Mouse (Mus musculus): Measurements from ENCODE around the gene Casq2. TPM values are rescaled to one million over a fixed set of nuclear protein-coding genes. Genes with fewer than 3 reads are reported as not detected.

Casq2 gene
- polyA plus RNA-seq, 1 experiment from 2014 or later, result 45.9 TPM

DNA sequence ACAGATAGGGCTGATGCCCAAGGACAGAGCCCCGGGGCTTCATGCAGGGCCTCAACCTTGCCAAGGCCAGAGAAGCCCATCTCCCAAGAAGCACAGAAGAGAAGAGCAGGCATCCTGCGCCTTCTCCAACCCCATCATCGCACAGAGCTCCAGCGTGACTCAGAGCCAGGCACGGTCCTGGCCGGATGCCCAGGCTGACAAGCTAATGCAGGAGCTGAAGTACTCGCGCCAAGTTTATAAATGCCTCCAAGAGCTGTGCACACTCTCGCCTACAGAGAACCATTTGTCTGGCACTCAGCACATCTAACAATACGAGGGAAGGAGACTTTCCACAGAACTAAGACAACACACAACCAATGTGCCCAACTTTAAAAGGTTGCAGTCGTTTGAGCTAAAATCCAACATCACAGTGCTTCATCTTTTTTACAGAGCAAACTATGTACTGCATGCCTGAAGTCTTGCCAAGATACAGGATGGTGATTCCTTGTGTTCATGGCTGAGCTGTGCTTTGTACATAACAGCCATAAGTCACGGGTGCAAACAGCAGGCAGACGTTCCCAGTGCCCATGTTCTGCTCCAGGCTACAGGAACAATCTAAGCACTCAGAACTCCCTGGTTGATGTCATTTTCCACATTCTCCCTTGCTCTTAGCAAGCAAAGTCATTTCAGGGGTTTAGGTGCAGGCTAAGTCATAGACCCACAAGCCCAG is 83.1 kb downstream of the Casq2 start:
- Histone ChIP-seq H3K9me3 (replicated peaks; ENCODE audit: control insufficient read depth, low read length) (no peaks in the 10 kb centered on the region), H3K27ac (ENCODE audit: low read length) (peak overlapping the region; percentile 94), H3K4me1 (ENCODE audit: control insufficient read depth, insufficient read depth, low read length) (peaks cover 37% of the 10 kb centered on the region), H3K36me3 (ENCODE audit: control insufficient read depth, insufficient read depth, low read length) (peaks cover 3% of the 10 kb centered on the region), H3K9ac (ENCODE audit: low read length) (0 out of 2 replicates have a peak overlapping the region, but pooled peaks have one; percentile 8), H3K27me3 (ENCODE audit: control insufficient read depth, insufficient read depth, low read length) (no peaks in the 10 kb centered on the region), H3K4me2 (ENCODE audit: low read depth, low read length) (peak overlapping the region; percentile 23), H3K4me3 (replicated peaks; ENCODE audit: low read length) (no peak overlapping the region)
- WGBS, result 16% methylated on average over 13 of the region's 13 CpGs
- ATAC-seq (ENCODE audit: insufficient read depth, low FRiP score), result peak; percentile 94

GRCm38 (mm10) chr3:102174118-102174865 is 88.1 kb downstream of the Casq2 start:
- peak overlapping the region; percentile 53 for H3K27ac ChIP-seq (ENCODE audit: low read length)
- H3K9ac ChIP-seq (ENCODE audit: low read length), result no peak overlapping the region
- H3K4me1 ChIP-seq (ENCODE audit: control insufficient read depth, insufficient read depth, low read length), result peaks cover 35% of the 10 kb centered on the region
- 62% methylated on average over 8 of the region's 8 CpGs for WGBS
- no peaks in the 10 kb centered on the region for H3K27me3 ChIP-seq (ENCODE audit: control insufficient read depth, insufficient read depth, low read length)
- ATAC-seq (ENCODE audit: insufficient read depth, low FRiP score), result no peak
- no peak overlapping the region for H3K4me2 ChIP-seq (ENCODE audit: low read depth, low read length)
- no peaks in the 10 kb centered on the region for H3K9me3 ChIP-seq (replicated peaks; ENCODE audit: control insufficient read depth, low read length)
- 0 out of 2 replicates have a peak, but pooled peaks cover 5% of the 10 kb centered on the region for H3K36me3 ChIP-seq (ENCODE audit: control insufficient read depth, insufficient read depth, low read length)
- no peak overlapping the region for H3K4me3 ChIP-seq (replicated peaks; ENCODE audit: low read length)

DNA sequence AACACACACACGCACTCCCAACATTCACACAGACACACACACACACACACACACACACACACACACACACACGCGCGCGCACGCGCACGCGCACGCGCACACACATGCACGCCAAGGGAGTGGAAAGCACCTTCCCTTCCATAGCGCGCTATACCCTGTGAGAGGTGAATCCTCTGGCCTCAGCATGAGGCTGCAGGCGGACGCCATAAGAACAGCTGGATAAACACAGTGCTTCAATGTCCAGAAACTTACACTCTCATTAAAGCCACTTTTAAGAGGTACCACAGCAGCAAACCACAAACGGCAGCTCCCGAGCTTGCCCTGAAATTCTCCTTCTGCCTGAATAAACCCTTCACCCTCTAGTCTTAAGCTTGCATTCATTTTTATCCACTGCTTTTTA is 89.5 kb downstream of the Casq2 start:
- 83% methylated on average over 17 of the region's 18 CpGs for WGBS
- Histone ChIP-seq H3K36me3 (ENCODE audit: control insufficient read depth, insufficient read depth, low read length) (0 out of 2 replicates have a peak, but pooled peaks cover 5% of the 10 kb centered on the region), H3K9me3 (replicated peaks; ENCODE audit: control insufficient read depth, low read length) (no peaks in the 10 kb centered on the region), H3K27ac (ENCODE audit: low read length) (peak overlapping the region; percentile 70; the same call in 1 of the 2 replicates), H3K27me3 (ENCODE audit: control insufficient read depth, insufficient read depth, low read length) (no peaks in the 10 kb centered on the region), H3K4me3 (replicated peaks; ENCODE audit: low read length) (no peak overlapping the region), H3K4me2 (ENCODE audit: low read depth, low read length) (no peak overlapping the region), H3K9ac (ENCODE audit: low read length) (no peak overlapping the region), H3K4me1 (ENCODE audit: control insufficient read depth, insufficient read depth, low read length) (peaks cover 27% of the 10 kb centered on the region)
- ATAC-seq (ENCODE audit: insufficient read depth, low FRiP score), result no peak

- WGBS, result 55% methylated on average over 5 of the region's 5 CpGs
- Histone ChIP-seq H3K9ac (ENCODE audit: low read length) (no peak overlapping the region), H3K27ac (ENCODE audit: low read length) (peak overlapping the region; percentile 70), H3K4me2 (ENCODE audit: low read depth, low read length) (no peak overlapping the region), H3K4me3 (replicated peaks; ENCODE audit: low read length) (no peak overlapping the region), H3K36me3 (ENCODE audit: control insufficient read depth, insufficient read depth, low read length) (0 out of 2 replicates have a peak, but pooled peaks cover 5% of the 10 kb centered on the region), H3K4me1 (ENCODE audit: control insufficient read depth, insufficient read depth, low read length) (peaks cover 23% of the 10 kb centered on the region; the same call in 1 of the 2 replicates), H3K27me3 (ENCODE audit: control insufficient read depth, insufficient read depth, low read length) (no peaks in the 10 kb centered on the region), H3K9me3 (replicated peaks; ENCODE audit: control insufficient read depth, low read length) (no peaks in the 10 kb centered on the region)
- no peak for ATAC-seq (ENCODE audit: insufficient read depth, low FRiP score)
These were observed 89.9 kb downstream of the Casq2 start for GRCm38 (mm10) chr3:102176116-102176515.

GRCm38 (mm10) chr3:102177837-102178615 is 91.8 kb downstream of the Casq2 start:
- Histone ChIP-seq H3K27ac (ENCODE audit: low read length) (no peak overlapping the region), H3K4me2 (ENCODE audit: low read depth, low read length) (no peak overlapping the region), H3K36me3 (ENCODE audit: control insufficient read depth, insufficient read depth, low read length) (peaks cover 20% of the 10 kb centered on the region), H3K4me3 (replicated peaks; ENCODE audit: low read length) (no peak overlapping the region), H3K9me3 (replicated peaks; ENCODE audit: control insufficient read depth, low read length) (no peaks in the 10 kb centered on the region), H3K27me3 (ENCODE audit: control insufficient read depth, insufficient read depth, low read length) (no peaks in the 10 kb centered on the region), H3K4me1 (ENCODE audit: control insufficient read depth, insufficient read depth, low read length) (peaks cover 18% of the 10 kb centered on the region; the same call in 1 of the 2 replicates), H3K9ac (ENCODE audit: low read length) (no peak overlapping the region)
- 91% methylated on average over 12 of the region's 12 CpGs for WGBS
- ATAC-seq (ENCODE audit: insufficient read depth, low FRiP score), result no peak

DNA sequence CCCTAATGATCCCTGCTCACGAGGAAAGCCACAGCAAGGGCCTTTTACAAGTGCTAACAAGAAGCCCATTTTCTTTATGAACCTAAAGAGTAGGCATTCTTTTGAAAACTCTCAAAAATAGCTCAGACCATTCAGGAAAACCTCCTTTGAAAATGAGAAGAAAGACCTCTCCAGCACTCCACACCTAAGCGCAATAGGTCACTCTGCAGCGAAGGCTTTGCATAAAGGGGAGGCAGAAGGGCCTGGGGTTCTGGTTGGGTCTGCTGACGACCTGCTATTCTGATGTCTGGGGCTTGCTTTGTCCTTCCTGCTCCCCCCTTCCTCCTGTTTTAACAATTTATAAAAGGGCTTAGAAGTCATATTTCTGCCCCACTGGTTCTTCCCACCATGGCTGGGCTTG is 93.7 kb downstream of the Casq2 start:
- H3K27ac ChIP-seq (ENCODE audit: low read length), result no peak overlapping the region
- H3K9ac ChIP-seq (ENCODE audit: low read length), result no peak overlapping the region
- WGBS, result 83% methylated on average over 4 of the region's 4 CpGs
- no peaks in the 10 kb centered on the region for H3K9me3 ChIP-seq (replicated peaks; ENCODE audit: control insufficient read depth, low read length)
- peaks cover 26% of the 10 kb centered on the region for H3K36me3 ChIP-seq (ENCODE audit: control insufficient read depth, insufficient read depth, low read length)
- no peak overlapping the region for H3K4me2 ChIP-seq (ENCODE audit: low read depth, low read length)
- no peak overlapping the region for H3K4me3 ChIP-seq (replicated peaks; ENCODE audit: low read length)
- H3K4me1 ChIP-seq (ENCODE audit: control insufficient read depth, insufficient read depth, low read length), result peaks cover 10% of the 10 kb centered on the region; the same call in 1 of the 2 replicates
- no peak for ATAC-seq (ENCODE audit: insufficient read depth, low FRiP score)
- H3K27me3 ChIP-seq (ENCODE audit: control insufficient read depth, insufficient read depth, low read length), result no peaks in the 10 kb centered on the region

- 66% methylated on average over 7 of the region's 7 CpGs for WGBS
- H3K36me3 ChIP-seq (ENCODE audit: control insufficient read depth, insufficient read depth, low read length), result peaks cover 26% of the 10 kb centered on the region
These were observed 94.5 kb downstream of the Casq2 start for GRCm38 (mm10) chr3:102180746-102181145.

GRCm38 (mm10) chr3:102181191-102181590 is 95.0 kb downstream of the Casq2 start:
- WGBS, result 80% methylated on average over 4 of the region's 4 CpGs
- H3K9ac ChIP-seq (ENCODE audit: low read length), result no peak overlapping the region
- peaks cover 26% of the 10 kb centered on the region for H3K36me3 ChIP-seq (ENCODE audit: control insufficient read depth, insufficient read depth, low read length)
- H3K4me1 ChIP-seq (ENCODE audit: control insufficient read depth, insufficient read depth, low read length), result peaks cover 5% of the 10 kb centered on the region; the same call in 1 of the 2 replicates
- H3K4me3 ChIP-seq (replicated peaks; ENCODE audit: low read length), result no peak overlapping the region
- H3K4me2 ChIP-seq (ENCODE audit: low read depth, low read length), result no peak overlapping the region
- ATAC-seq (ENCODE audit: insufficient read depth, low FRiP score), result no peak
- no peak overlapping the region for H3K27ac ChIP-seq (ENCODE audit: low read length)
- H3K9me3 ChIP-seq (replicated peaks; ENCODE audit: control insufficient read depth, low read length), result peaks cover 4% of the 10 kb centered on the region; the same call in 1 of the 2 replicates
- H3K27me3 ChIP-seq (ENCODE audit: control insufficient read depth, insufficient read depth, low read length), result no peaks in the 10 kb centered on the region

More at GRCm38 (mm10) chr3:102180746-102181145, 94.5 kb downstream of the Casq2 start:
- H3K27ac ChIP-seq (ENCODE audit: low read length), result no peak overlapping the region
- H3K4me2 ChIP-seq (ENCODE audit: low read depth, low read length), result no peak overlapping the region
- H3K4me1 ChIP-seq (ENCODE audit: control insufficient read depth, insufficient read depth, low read length), result peaks cover 8% of the 10 kb centered on the region; the same call in 1 of the 2 replicates
- no peaks in the 10 kb centered on the region for H3K27me3 ChIP-seq (ENCODE audit: control insufficient read depth, insufficient read depth, low read length)
- H3K4me3 ChIP-seq (replicated peaks; ENCODE audit: low read length), result no peak overlapping the region
- H3K9me3 ChIP-seq (replicated peaks; ENCODE audit: control insufficient read depth, low read length), result no peaks in the 10 kb centered on the region; the same call in 1 of the 2 replicates
- ATAC-seq (ENCODE audit: insufficient read depth, low FRiP score), result no peak
- no peak overlapping the region for H3K9ac ChIP-seq (ENCODE audit: low read length)

All from stomach, embryonic 16.5 days (tissue).